Comparison of ENCODE assay signal across 8 mouse cellular contexts in the genomic region with DNA sequence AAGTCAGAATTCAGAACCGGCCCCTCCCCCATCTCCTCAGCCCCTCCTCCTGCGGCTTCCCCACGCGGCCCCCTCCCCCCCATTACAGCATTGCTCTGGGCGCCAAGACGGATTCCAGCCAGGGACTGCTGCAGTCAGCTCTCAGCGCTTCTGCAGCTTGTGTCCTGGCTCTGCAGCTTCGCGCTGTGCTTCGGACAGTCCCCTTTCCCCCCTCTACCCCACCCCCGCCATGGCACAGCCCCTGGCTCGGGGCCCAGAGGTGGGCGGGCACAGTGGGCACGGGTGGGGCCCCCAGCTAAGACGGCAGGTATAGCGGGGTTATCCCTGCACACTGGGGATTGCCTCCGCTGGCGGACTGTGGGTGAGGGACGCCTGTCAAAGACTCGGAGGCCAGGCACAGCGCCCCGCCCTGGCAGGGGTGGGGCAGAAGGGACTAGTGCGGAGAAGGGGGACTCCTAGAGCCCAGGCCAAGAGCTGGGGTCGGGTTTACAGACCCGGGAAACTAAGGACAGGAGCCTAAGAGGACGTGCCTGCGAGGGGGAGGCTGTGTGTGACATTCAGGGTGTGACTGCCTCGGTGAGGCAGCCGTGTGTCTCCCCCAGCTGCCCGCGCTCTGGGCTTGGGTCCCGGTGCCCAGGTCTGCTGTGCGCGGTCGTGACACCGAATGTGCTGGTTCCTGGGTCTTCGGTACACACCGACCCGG. TPM values are rescaled to one million over a fixed set of nuclear protein-coding genes. Genes with fewer than 3 reads are reported as not detected.
DNase-seq lines count a peak whose midpoint lies in the region; ATAC-seq and TF ChIP-seq lines count a peak whose summit lies in the region.

No protein-coding gene starts in this region.

- under 1% methylated on average over 39 of the region's 39 CpGs for WGBS in heart, embryonic 12.5 days
- under 1% methylated on average over 39 of the region's 39 CpGs for WGBS in kidney, embryonic 16.5 days
- WGBS in lung, embryonic 14.5 days, result 1% methylated on average over 39 of the region's 39 CpGs
- WGBS in neural tube, embryonic 15.5 days, result 0% methylated on average over 39 of the region's 39 CpGs

- TF ChIP-seq CTCF in E14TG2a.4 (conservative IDR thresholded peaks at IDR 0.05; ENCODE audit: low read length), result no peak
- TF ChIP-seq CTCF in cortical plate, adult 2 months (IDR thresholded peaks at IDR 0.05; ENCODE audit: extremely low read depth, insufficient read depth, low read length), result no peak
- TF ChIP-seq CTCF in lung, embryonic 14.5 days (IDR thresholded peaks at IDR 0.05; ENCODE audit: low read depth), result no peak

- peaks cover 34% of the 10 kb centered on the region for H3K27me3 ChIP-seq in E14TG2a.4 (ENCODE audit: insufficient read depth, low read length)
- H3K27me3 ChIP-seq in heart, embryonic 12.5 days (replicated peaks), result peaks cover 75% of the 10 kb centered on the region
- H3K27me3 ChIP-seq in kidney, embryonic 16.5 days (ENCODE audit: insufficient read depth, low read length), result peaks cover 44% of the 10 kb centered on the region
- peaks cover 40% of the 10 kb centered on the region for H3K27me3 ChIP-seq in lung, embryonic 14.5 days (ENCODE audit: insufficient read depth, low read length)
- 0 out of 2 replicates have a peak, but pooled peaks cover 6% of the 10 kb centered on the region for H3K27me3 ChIP-seq in neural tube, embryonic 15.5 days (replicated peaks)

- H3K4me1 ChIP-seq in E14TG2a.4 (replicated peaks; ENCODE audit: low read depth, low read length), result peaks cover 44% of the 10 kb centered on the region
- no peaks in the 10 kb centered on the region for H3K4me1 ChIP-seq in cortical plate, adult 2 months (ENCODE audit: control insufficient read depth, insufficient read depth, low read length)
- peaks cover 16% of the 10 kb centered on the region for H3K4me1 ChIP-seq in heart, embryonic 12.5 days (replicated peaks)
- H3K4me1 ChIP-seq in kidney, embryonic 16.5 days (ENCODE audit: insufficient read depth, low read length), result peaks cover 14% of the 10 kb centered on the region
- H3K4me1 ChIP-seq in lung, embryonic 14.5 days (ENCODE audit: insufficient read depth), result 0 out of 2 replicates have a peak, but pooled peaks cover 5% of the 10 kb centered on the region
- peaks cover 46% of the 10 kb centered on the region for H3K4me1 ChIP-seq in neural tube, embryonic 15.5 days

- ATAC-seq in heart, embryonic 12.5 days (ENCODE audit: insufficient number of reproducible peaks, low FRiP score), result peak; percentile 49
- ATAC-seq in kidney, embryonic 16.5 days (ENCODE audit: low FRiP score, low TSS enrichment), result peak; percentile 68
- peak; percentile 79 for ATAC-seq in lung, embryonic 14.5 days (ENCODE audit: insufficient read depth)
- peak; percentile 73 for ATAC-seq in neural tube, embryonic 15.5 days (ENCODE audit: low FRiP score)

- peak overlapping the region; percentile 100 for H3K4me2 ChIP-seq in heart, embryonic 12.5 days
- H3K4me2 ChIP-seq in kidney, embryonic 16.5 days (replicated peaks; ENCODE audit: low read depth, low read length), result peak overlapping the region; percentile 100
- H3K4me2 ChIP-seq in lung, embryonic 14.5 days, result peak overlapping the region; percentile 99
- peak overlapping the region; percentile 91 for H3K4me2 ChIP-seq in neural tube, embryonic 15.5 days

- H3K9ac ChIP-seq in heart, embryonic 12.5 days, result peak overlapping the region; percentile 67
- peak overlapping the region; percentile 66 for H3K9ac ChIP-seq in kidney, embryonic 16.5 days (replicated peaks; ENCODE audit: low read length)
- peak overlapping the region; percentile 48 for H3K9ac ChIP-seq in lung, embryonic 14.5 days
- H3K9ac ChIP-seq in neural tube, embryonic 15.5 days (replicated peaks), result peak overlapping the region; percentile 96

- H3K4me3 ChIP-seq in E14TG2a.4 (replicated peaks; ENCODE audit: low read length), result peak overlapping the region; percentile 90
- H3K4me3 ChIP-seq in cortical plate, adult 2 months (ENCODE audit: insufficient read depth, low read length), result peak overlapping the region; percentile 55
- H3K4me3 ChIP-seq in heart, embryonic 12.5 days, result peak overlapping the region; percentile 77
- peak overlapping the region; percentile 74 for H3K4me3 ChIP-seq in kidney, embryonic 16.5 days (ENCODE audit: low read length)
- peak overlapping the region; percentile 66 for H3K4me3 ChIP-seq in lung, embryonic 14.5 days (ENCODE audit: low read depth, low read length)
- H3K4me3 ChIP-seq in neural tube, embryonic 15.5 days (replicated peaks), result peak overlapping the region; percentile 89

- H3K27ac ChIP-seq in cortical plate, adult 2 months (ENCODE audit: insufficient read depth, low read length), result peak overlapping the region; percentile 97
- no peak overlapping the region for H3K27ac ChIP-seq in heart, embryonic 12.5 days (ENCODE audit: poor library complexity, severe bottlenecking)
- no peak overlapping the region for H3K27ac ChIP-seq in kidney, embryonic 16.5 days (ENCODE audit: low read length)
- H3K27ac ChIP-seq in lung, embryonic 14.5 days (ENCODE audit: low read depth), result no peak overlapping the region
- peak overlapping the region; percentile 88 for H3K27ac ChIP-seq in neural tube, embryonic 15.5 days (replicated peaks)

- no peaks in the 10 kb centered on the region for H3K36me3 ChIP-seq in E14TG2a.4 (ENCODE audit: insufficient read depth, low read length)
- no peaks in the 10 kb centered on the region for H3K36me3 ChIP-seq in heart, embryonic 12.5 days
- no peaks in the 10 kb centered on the region for H3K36me3 ChIP-seq in kidney, embryonic 16.5 days (ENCODE audit: insufficient read depth, low read length)
- no peaks in the 10 kb centered on the region for H3K36me3 ChIP-seq in lung, embryonic 14.5 days (ENCODE audit: insufficient read depth)
- no peaks in the 10 kb centered on the region for H3K36me3 ChIP-seq in neural tube, embryonic 15.5 days

- no peaks in the 10 kb centered on the region for H3K9me3 ChIP-seq in E14TG2a.4 (ENCODE audit: low read length)
- no peaks in the 10 kb centered on the region for H3K9me3 ChIP-seq in heart, embryonic 12.5 days (replicated peaks)
- no peaks in the 10 kb centered on the region for H3K9me3 ChIP-seq in kidney, embryonic 16.5 days (ENCODE audit: low read length)
- H3K9me3 ChIP-seq in lung, embryonic 14.5 days (ENCODE audit: low read depth, low read length), result no peaks in the 10 kb centered on the region
- H3K9me3 ChIP-seq in neural tube, embryonic 15.5 days (replicated peaks), result no peaks in the 10 kb centered on the region

- DNase-seq in ZHBTc4 (ENCODE audit: low read depth, low spot score) (peak; percentile 85), adipocyte (ENCODE audit: low spot score) (no peak)
- peak; percentile 64 for DNase-seq in lung, embryonic 14.5 days

- peak; percentile 45; the same call in 1 of the 2 replicates for TF ChIP-seq POLR2A in cortical plate, adult 2 months (IDR thresholded peaks at IDR 0.05; ENCODE audit: extremely low read depth, insufficient read depth, low read length)

RNA-seq across cellular contexts. Expression of gene Dlgap3, which starts 0.6 kb away (rescaled TPM):
- 222 and 224 TPM in 2 replicates for polyA plus RNA-seq in cortical plate, adult 2 months (2012; rRNA removed)
- polyA plus RNA-seq in heart, embryonic 12.5 days (2016; fragmentation: Nextera tagmentation; extraction: Ambion mirVana), result 0.73 and 0.95 TPM in 2 replicates
- 0.40 and 0.41 TPM in 2 replicates for polyA plus RNA-seq in kidney, embryonic 16.5 days (2015; fragmentation: Nextera tagmentation; extraction: Ambion mirVana)
- polyA plus RNA-seq in lung, embryonic 14.5 days (2014; fragmentation: Nextera tagmentation; extraction: Ambion mirVana), result 0.97 and 1.4 TPM in 2 replicates
- 20.9 and 25.1 TPM in 2 replicates for polyA plus RNA-seq in neural tube, embryonic 15.5 days (2015; fragmentation: Nextera tagmentation; extraction: Ambion mirVana)

RNA-seq across cellular contexts. Expression of gene Tmem35b, which starts 44.9 kb away (rescaled TPM):
- polyA plus RNA-seq in cortical plate, adult 2 months (2012; rRNA removed), result 9.5 and 11.6 TPM in 2 replicates
- polyA plus RNA-seq in heart, embryonic 12.5 days (2016; fragmentation: Nextera tagmentation; extraction: Ambion mirVana), result 13.7 and 14.9 TPM in 2 replicates
- polyA plus RNA-seq in kidney, embryonic 16.5 days (2015; fragmentation: Nextera tagmentation; extraction: Ambion mirVana), result 26.5 and 28.7 TPM in 2 replicates
- polyA plus RNA-seq in lung, embryonic 14.5 days (2014; fragmentation: Nextera tagmentation; extraction: Ambion mirVana), result 13.1 and 14.9 TPM in 2 replicates
- 17.7 and 18.9 TPM in 2 replicates for polyA plus RNA-seq in neural tube, embryonic 15.5 days (2015; fragmentation: Nextera tagmentation; extraction: Ambion mirVana)

Comparison
In these comparisons a context has a peak if more than half of its experiments do, and no peak if none do; other contexts are left out.
1. H3K27ac ChIP-seq: peak in cortical plate, adult 2 months (single experiment) and neural tube, embryonic 15.5 days (single experiment); none in heart, embryonic 12.5 days (single experiment), kidney, embryonic 16.5 days (single experiment) and lung, embryonic 14.5 days (single experiment).
2. Peak in every context shown above with its lines, with median percentiles within 50 percentile points of each other: H3K4me3 ChIP-seq, ATAC-seq, H3K4me2 ChIP-seq and H3K9ac ChIP-seq.